Mouse (Mus musculus) hindbrain, postnatal 0 days (tissue): Measurements from ENCODE around the gene N6amt1. TPM values are rescaled to one million over a fixed set of nuclear protein-coding genes. Genes with fewer than 3 reads are reported as not detected.

ENCODE experiments used
- ATAC-seq: fragments of 200-750 bp; cut with Nextera tagmentation; 2 replicates; pipeline ENCODE4 v1.8.0; 2017; ENCODE audit warnings: mild to moderate bottlenecking, moderate TSS enrichment, moderate library complexity
- DNase-seq: peaks from one replicate; pipeline ENCODE4 v3.0.0-alpha.2; 2015; ENCODE audit warnings: low spot score
- H3K27ac ChIP-seq: fragments of 300-500 bp; sonication (generic); 2 replicates; pipeline ENCODE4 v1.5.1; 2014; ENCODE audit warnings: mild to moderate bottlenecking
- H3K27me3 ChIP-seq: fragments of 300-500 bp; sonication (generic); 2 replicates; pipeline ENCODE4 v1.6.1; 2014; ENCODE audit warnings: low read length, mixed read lengths; ENCODE audit not compliant: insufficient read depth
- H3K36me3 ChIP-seq: fragments of 300-500 bp; sonication (generic); 2 replicates; pipeline ENCODE4 v1.6.1; 2014; ENCODE audit warnings: low read length, mixed read lengths; ENCODE audit not compliant: insufficient read depth
- H3K4me1 ChIP-seq: fragments of 300-500 bp; sonication (generic); 2 replicates; pipeline ENCODE4 v1.6.1; 2014; ENCODE audit warnings: antibody characterized with exemption, low read length, mixed read lengths; ENCODE audit not compliant: insufficient read depth
- H3K4me2 ChIP-seq: fragments of 300-500 bp; sonication (generic); 2 replicates; pipeline ENCODE4 v1.6.1; 2014; ENCODE audit warnings: low read depth, mild to moderate bottlenecking, low read length, moderate library complexity, mixed read lengths
- H3K4me3 ChIP-seq: fragments of 300-500 bp; sonication (generic); 2 replicates; pipeline ENCODE4 v1.5.1; 2014; ENCODE audit warnings: low read length
- H3K9ac ChIP-seq: fragments of 300-500 bp; sonication (generic); replicated peaks from 2 replicates; pipeline ENCODE4 v1.6.1; 2014; ENCODE audit warnings: mild to moderate bottlenecking, low read length, moderate library complexity, mixed read lengths
- H3K9me3 ChIP-seq: fragments of 300-500 bp; sonication (generic); 2 replicates; pipeline ENCODE4 v1.6.1; 2016; ENCODE audit warnings: low read length, mixed read lengths
- CTCF ChIP-seq: IDR thresholded peaks from 2 replicates; pipeline ENCODE4 v1.5.1; 2016; ENCODE audit warnings: antibody characterized with exemption, control low read depth, low read depth
- WGBS: fragments of 180-500 bp; shearing (Covaris S2); extraction: QIAGEN DNeasy Blood & Tissue Kit; methylation state at CpG from one replicate; pipeline ENCODE4 v1.1.7; 2014; 5-methylcytosine and 5-hydroxymethylcytosine counted together
- polyA plus RNA-seq: library from polyadenylated mRNA; unstranded; fragments of >200 nt; fragmentation: Nextera tagmentation; extraction: Ambion mirVana; gene quantifications from 2 replicates; pipeline ENCODE4 v1.2.1, GENCODE M21; 2015
- total RNA-seq: library from RNA; depleted of rRNA; stranded (reverse); fragments of >200 nt; gene quantifications from 2 replicates; pipeline ENCODE4 v1.2.3, GENCODE M21; 2014; rRNA removed

The N6amt1 gene
- total and polyA plus RNA-seq, 2 experiments from 2014 or later, result 10.0 to 33.8 TPM

- Histone ChIP-seq H3K27ac (no peak overlapping the region), H3K4me3 (no peak overlapping the region), H3K27me3 (no peaks in the 10 kb centered on the region), H3K4me1 (no peaks in the 10 kb centered on the region), H3K4me2 (no peak overlapping the region), H3K36me3 (peaks cover 47% of the 10 kb centered on the region), H3K9me3 (no peaks in the 10 kb centered on the region), H3K9ac (no peak overlapping the region)
- 92% methylated on average over 2 of the region's 2 CpGs for WGBS
- no peak for TF ChIP-seq CTCF
- ATAC-seq (no peak), DNase-seq (no peak)
Measured at GRCm38 (mm10) chr16:87382996-87383395, 29.0 kb downstream of the N6amt1 start.

GRCm38 (mm10) chr16:87384366-87384765 is 30.4 kb downstream of the N6amt1 start:
- Histone ChIP-seq H3K4me3 (no peak overlapping the region), H3K4me1 (no peaks in the 10 kb centered on the region), H3K27me3 (no peaks in the 10 kb centered on the region), H3K9ac (no peak overlapping the region), H3K27ac (no peak overlapping the region), H3K9me3 (no peaks in the 10 kb centered on the region), H3K4me2 (no peak overlapping the region), H3K36me3 (peaks cover 43% of the 10 kb centered on the region)
- WGBS, result 81% methylated on average over 2 of the region's 2 CpGs
- DNase-seq, result no peak
- ATAC-seq, result no peak
- TF ChIP-seq CTCF, result no peak

- no peaks in the 10 kb centered on the region for H3K4me1 ChIP-seq
- DNase-seq, result no peak
- no peaks in the 10 kb centered on the region for H3K9me3 ChIP-seq
- ATAC-seq, result no peak
- no peak overlapping the region for H3K27ac ChIP-seq
- H3K27me3 ChIP-seq, result no peaks in the 10 kb centered on the region
- 93% methylated on average over 3 of the region's 3 CpGs for WGBS
- no peak overlapping the region for H3K4me2 ChIP-seq
- H3K9ac ChIP-seq, result no peak overlapping the region
- no peak overlapping the region for H3K4me3 ChIP-seq
- peaks cover 17% of the 10 kb centered on the region; the same call in 1 of the 2 replicates for H3K36me3 ChIP-seq
- TF ChIP-seq CTCF, result no peak
Measured at GRCm38 (mm10) chr16:87387444-87387977, 33.5 kb downstream of the N6amt1 start.

GRCm38 (mm10) chr16:87393813-87394548 is 40.0 kb downstream of the N6amt1 start:
- Histone ChIP-seq H3K4me2 (no peak overlapping the region), H3K36me3 (peaks cover 42% of the 10 kb centered on the region), H3K9ac (no peak overlapping the region), H3K9me3 (no peaks in the 10 kb centered on the region), H3K4me3 (no peak overlapping the region), H3K27ac (no peak overlapping the region), H3K4me1 (no peaks in the 10 kb centered on the region), H3K27me3 (no peaks in the 10 kb centered on the region)
- ATAC-seq, result peak; percentile 89
- whole genome bisulfite sequencing, result 48% methylated on average over 16 of the region's 16 CpGs
- peak; percentile 84 for TF ChIP-seq CTCF
- DNase-seq, result peak; percentile 87

GRCm38 (mm10) chr16:87405001-87405400 is 51.0 kb downstream of the N6amt1 start:
- H3K9ac ChIP-seq, result no peak overlapping the region
- H3K36me3 ChIP-seq, result peaks cover 57% of the 10 kb centered on the region
- no peak for ATAC-seq
- no peak for DNase-seq
- H3K27me3 ChIP-seq, result no peaks in the 10 kb centered on the region
- H3K9me3 ChIP-seq, result no peaks in the 10 kb centered on the region
- TF ChIP-seq CTCF, result no peak
- no peaks in the 10 kb centered on the region for H3K4me1 ChIP-seq
- H3K4me3 ChIP-seq, result no peak overlapping the region
- no peak overlapping the region for H3K27ac ChIP-seq
- no peak overlapping the region for H3K4me2 ChIP-seq
- 90% methylated on average over 3 of the region's 3 CpGs for WGBS

Other genes starting within 250 kb of the N6amt1 start
- gene Ltn1, start 78.4 kb downstream of the N6amt1 start, total RNA-seq, result 15.4 and 16.2 TPM in 2 replicates
- gene Ltn1, start 78.4 kb downstream of the N6amt1 start, polyA plus RNA-seq, result 18.2 and 19.0 TPM in 2 replicates
- 3.8 and 9.4 TPM in 2 replicates for gene Rwdd2b, start 86.4 kb downstream of the N6amt1 start, total RNA-seq
- gene Rwdd2b, start 86.4 kb downstream of the N6amt1 start, polyA plus RNA-seq, result 15.9 and 16.8 TPM in 2 replicates
- 15.6 and 32.2 TPM in 2 replicates for gene Usp16, start 100.5 kb downstream of the N6amt1 start, total RNA-seq
- gene Usp16, start 100.5 kb downstream of the N6amt1 start, polyA plus RNA-seq, result 42.9 and 43.3 TPM in 2 replicates
- gene Cct8, start 141.7 kb downstream of the N6amt1 start, total RNA-seq, result 91.4 and 136 TPM in 2 replicates
- 343 and 349 TPM in 2 replicates for gene Cct8, start 141.7 kb downstream of the N6amt1 start, polyA plus RNA-seq
- gene Map3k7cl, start 199.1 kb downstream of the N6amt1 start, total RNA-seq, result 0.26 TPM in 1 of 2 replicates, not detected in the other
- 0.14 and 0.18 TPM in 2 replicates for gene Map3k7cl, start 199.1 kb downstream of the N6amt1 start, polyA plus RNA-seq